Mouse (Mus musculus): ENCODE results near the gene Ripor1. TPM values are rescaled to one million over a fixed set of nuclear protein-coding genes. Genes with fewer than 3 reads are reported as not detected.
A peak's percentile ranks its signal among the peaks of the same experiment; 100 is the strongest.
"Not testable (repeated sequence)": the region's sequence is repeated elsewhere in the genome, so short reads cannot be mapped to it uniquely, and the experiment has no call there.

The Ripor1 gene
- polyA plus RNA-seq (2015; fragmentation: Nextera tagmentation; extraction: Ambion mirVana), result 33.8 and 35.2 TPM in 2 replicates

- H3K9ac ChIP-seq (ENCODE audit: low read depth, low read length), result peak within 1 kb of the TSS; percentile 81
- under 1% methylated on average over 26 of the region's 42 CpGs for WGBS
- no peaks in the 10 kb centered on the region for H3K27me3 ChIP-seq (ENCODE audit: control insufficient read depth, insufficient read depth, low read depth, low read length)
- peak within 1 kb of the TSS; percentile 60 for H3K4me3 ChIP-seq (ENCODE audit: low read depth, low read length)
- peak within 1 kb of the TSS; percentile 90 for H3K4me2 ChIP-seq (ENCODE audit: low read length)
- H3K4me1 ChIP-seq (ENCODE audit: control insufficient read depth, insufficient read depth, low read length), result peaks cover 23% of the 10 kb centered on the region
- ATAC-seq, result peak; percentile 79
- H3K9me3 ChIP-seq (replicated peaks; ENCODE audit: control insufficient read depth, low read length, poor library complexity, severe bottlenecking), result no peaks in the 10 kb centered on the region
- peak within 1 kb of the TSS; percentile 88 for H3K27ac ChIP-seq (ENCODE audit: low read length)
- no peaks in the 10 kb centered on the region for H3K36me3 ChIP-seq (ENCODE audit: control insufficient read depth, insufficient read depth, low read length)
These were observed at the start of gene Ripor1 for GRCm38 (mm10) chr8:105604804-105605381. Gene Ripor1 (plus strand): TSS chr8:105605255.

DNA sequence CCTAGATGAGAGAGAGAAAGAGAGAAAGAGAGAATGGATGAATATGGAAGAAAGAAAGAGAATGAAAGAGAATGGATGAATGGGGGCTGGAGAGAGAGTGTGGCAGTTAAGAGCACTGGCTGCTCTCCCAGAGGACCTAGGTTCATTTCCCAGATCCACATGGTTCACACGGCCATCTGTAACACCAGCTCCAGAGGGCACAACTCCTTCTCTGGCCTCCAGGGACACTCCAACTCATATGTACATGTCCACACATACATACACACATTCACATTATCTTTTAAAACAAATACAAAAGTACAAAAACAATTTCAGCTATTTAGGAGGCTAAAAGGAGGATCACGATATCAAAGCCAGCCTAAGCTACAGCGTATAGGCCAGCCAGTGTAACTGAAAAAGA lies 42.2 kb upstream of the Ripor1 start:
- Histone ChIP-seq H3K27me3 (ENCODE audit: control insufficient read depth, insufficient read depth, low read depth, low read length) (no peaks in the 10 kb centered on the region), H3K4me3 (ENCODE audit: low read depth, low read length) (no peak overlapping the region), H3K36me3 (ENCODE audit: control insufficient read depth, insufficient read depth, low read length) (no peaks in the 10 kb centered on the region), H3K27ac (ENCODE audit: low read length) (no peak overlapping the region), H3K4me2 (ENCODE audit: low read length) (no peak overlapping the region), H3K4me1 (ENCODE audit: control insufficient read depth, insufficient read depth, low read length) (peaks cover 36% of the 10 kb centered on the region), H3K9ac (ENCODE audit: low read depth, low read length) (no peak overlapping the region), H3K9me3 (replicated peaks; ENCODE audit: control insufficient read depth, low read length, poor library complexity, severe bottlenecking) (no peaks in the 10 kb centered on the region)
- WGBS, result 83% methylated on average over 3 of the region's 3 CpGs
- no peak for ATAC-seq

GRCm38 (mm10) chr8:105563871-105564270 lies 41.2 kb upstream of the Ripor1 start:
- no peak for ATAC-seq
- Histone ChIP-seq H3K9me3 (replicated peaks; ENCODE audit: control insufficient read depth, low read length, poor library complexity, severe bottlenecking) (no peaks in the 10 kb centered on the region), H3K4me1 (ENCODE audit: control insufficient read depth, insufficient read depth, low read length) (peaks cover 36% of the 10 kb centered on the region), H3K9ac (ENCODE audit: low read depth, low read length) (no peak overlapping the region), H3K36me3 (ENCODE audit: control insufficient read depth, insufficient read depth, low read length) (no peaks in the 10 kb centered on the region), H3K4me2 (ENCODE audit: low read length) (no peak overlapping the region; the same call in 1 of the 2 replicates), H3K27me3 (ENCODE audit: control insufficient read depth, insufficient read depth, low read depth, low read length) (no peaks in the 10 kb centered on the region), H3K27ac (ENCODE audit: low read length) (no peak overlapping the region), H3K4me3 (ENCODE audit: low read depth, low read length) (no peak overlapping the region)
- WGBS, result 91% methylated on average over 1 of the region's 1 CpGs

DNA sequence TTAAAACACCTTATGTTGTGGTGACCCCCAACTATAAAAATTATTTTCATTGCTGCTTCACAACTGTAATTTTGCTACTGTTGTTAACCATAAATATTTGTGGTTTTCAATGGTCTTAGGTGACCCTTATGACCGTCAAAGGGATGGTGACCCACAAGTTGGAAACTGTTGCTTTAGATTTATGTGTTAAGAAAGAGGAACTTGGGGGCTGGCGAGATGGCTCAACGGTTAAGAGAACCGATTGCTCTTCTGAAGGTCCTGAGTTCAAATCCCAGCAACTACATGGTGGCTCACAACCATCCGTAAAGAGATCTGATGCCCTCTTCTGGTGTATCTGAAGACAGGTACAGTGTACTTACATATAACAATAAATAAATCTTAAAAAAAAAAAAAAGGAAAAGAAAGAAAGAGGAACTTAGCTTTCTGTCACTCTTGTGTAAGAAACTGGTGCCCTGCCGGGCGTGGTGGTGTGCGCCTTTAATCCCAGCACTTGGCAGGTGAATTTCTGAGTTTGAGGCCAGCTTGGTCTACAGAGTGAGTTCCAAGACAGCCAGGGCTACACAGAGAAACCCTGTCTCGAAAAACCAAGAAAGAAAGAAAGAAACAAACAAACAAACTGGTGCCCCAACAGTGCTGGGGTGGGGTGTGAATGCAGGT lies 40.4 kb upstream of the Ripor1 start:
- peak overlapping the region; percentile 88 for H3K4me3 ChIP-seq (ENCODE audit: low read depth, low read length)
- ATAC-seq; H3K36me3 ChIP-seq (ENCODE audit: control insufficient read depth, insufficient read depth, low read length); H3K9me3 ChIP-seq (replicated peaks; ENCODE audit: control insufficient read depth, low read length, poor library complexity, severe bottlenecking); H3K27ac ChIP-seq (ENCODE audit: low read length); H3K27me3 ChIP-seq (ENCODE audit: control insufficient read depth, insufficient read depth, low read depth, low read length): not testable (repeated sequence)
- H3K4me2 ChIP-seq (ENCODE audit: low read length), result peak overlapping the region; percentile 95
- WGBS, result 84% methylated on average over 9 of the region's 9 CpGs
- H3K4me1 ChIP-seq (ENCODE audit: control insufficient read depth, insufficient read depth, low read length), result peaks cover 36% of the 10 kb centered on the region
- H3K9ac ChIP-seq (ENCODE audit: low read depth, low read length), result peak overlapping the region; percentile 93

- peak overlapping the region; percentile 88 for H3K4me3 ChIP-seq (ENCODE audit: low read depth, low read length)
- H3K4me2 ChIP-seq (ENCODE audit: low read length), result peak overlapping the region; percentile 95
- H3K36me3 ChIP-seq (ENCODE audit: control insufficient read depth, insufficient read depth, low read length), result no peaks in the 10 kb centered on the region
- H3K4me1 ChIP-seq (ENCODE audit: control insufficient read depth, insufficient read depth, low read length), result peaks cover 36% of the 10 kb centered on the region
- WGBS, result under 1% methylated on average over 31 of the region's 31 CpGs
- peak; percentile 84 for ATAC-seq
- no peaks in the 10 kb centered on the region for H3K27me3 ChIP-seq (ENCODE audit: control insufficient read depth, insufficient read depth, low read depth, low read length)
- no peaks in the 10 kb centered on the region for H3K9me3 ChIP-seq (replicated peaks; ENCODE audit: control insufficient read depth, low read length, poor library complexity, severe bottlenecking)
- peak overlapping the region; percentile 93 for H3K9ac ChIP-seq (ENCODE audit: low read depth, low read length)
- H3K27ac ChIP-seq (ENCODE audit: low read length), result peak overlapping the region; percentile 90
These were observed 39.6 kb upstream of the Ripor1 start for GRCm38 (mm10) chr8:105565401-105565881.

- WGBS, result 3% methylated on average over 48 of the region's 53 CpGs
- peaks cover 36% of the 10 kb centered on the region for H3K4me1 ChIP-seq (ENCODE audit: control insufficient read depth, insufficient read depth, low read length)
These were observed 38.9 kb upstream of the Ripor1 start, which contains the start of gene Atp6v0d1 for GRCm38 (mm10) chr8:105565952-105566702. Gene Atp6v0d1 (minus strand): TSS chr8:105566047.

GRCm38 (mm10) chr8:105566703-105567595 lies 38.1 kb upstream of the Ripor1 start:
- Histone ChIP-seq H3K4me1 (ENCODE audit: control insufficient read depth, insufficient read depth, low read length) (peaks cover 36% of the 10 kb centered on the region), H3K27me3 (ENCODE audit: control insufficient read depth, insufficient read depth, low read depth, low read length) (no peaks in the 10 kb centered on the region), H3K4me2 (ENCODE audit: low read length) (peak overlapping the region; percentile 83), H3K9me3 (replicated peaks; ENCODE audit: control insufficient read depth, low read length, poor library complexity, severe bottlenecking) (no peaks in the 10 kb centered on the region), H3K27ac (ENCODE audit: low read length) (peak overlapping the region; percentile 79), H3K4me3 (ENCODE audit: low read depth, low read length) (peak overlapping the region; percentile 88), H3K36me3 (ENCODE audit: control insufficient read depth, insufficient read depth, low read length) (no peaks in the 10 kb centered on the region), H3K9ac (ENCODE audit: low read depth, low read length) (peak overlapping the region; percentile 66)
- ATAC-seq, result peak; percentile 10; the same call in 1 of the 2 replicates
- 21% methylated on average over 27 of the region's 27 CpGs for WGBS

More at GRCm38 (mm10) chr8:105565952-105566702, 38.9 kb upstream of the Ripor1 start, which contains the start of gene Atp6v0d1:
- no peaks in the 10 kb centered on the region for H3K36me3 ChIP-seq (ENCODE audit: control insufficient read depth, insufficient read depth, low read length)
- no peaks in the 10 kb centered on the region for H3K27me3 ChIP-seq (ENCODE audit: control insufficient read depth, insufficient read depth, low read depth, low read length)
- peak within 1 kb of the TSS; percentile 95 for H3K4me2 ChIP-seq (ENCODE audit: low read length)
- peak; percentile 98 for ATAC-seq
- peak within 1 kb of the TSS; percentile 88 for H3K4me3 ChIP-seq (ENCODE audit: low read depth, low read length)
- H3K9ac ChIP-seq (ENCODE audit: low read depth, low read length), result peak within 1 kb of the TSS; percentile 93
- H3K9me3 ChIP-seq (replicated peaks; ENCODE audit: control insufficient read depth, low read length, poor library complexity, severe bottlenecking), result no peaks in the 10 kb centered on the region
- H3K27ac ChIP-seq (ENCODE audit: low read length), result peak within 1 kb of the TSS; percentile 90

- Histone ChIP-seq H3K9me3 (replicated peaks; ENCODE audit: control insufficient read depth, low read length, poor library complexity, severe bottlenecking) (no peaks in the 10 kb centered on the region), H3K27me3 (ENCODE audit: control insufficient read depth, insufficient read depth, low read depth, low read length) (no peaks in the 10 kb centered on the region), H3K9ac (ENCODE audit: low read depth, low read length) (no peak overlapping the region), H3K4me2 (ENCODE audit: low read length) (no peak overlapping the region), H3K27ac (ENCODE audit: low read length) (no peak overlapping the region), H3K36me3 (ENCODE audit: control insufficient read depth, insufficient read depth, low read length) (no peaks in the 10 kb centered on the region), H3K4me1 (ENCODE audit: control insufficient read depth, insufficient read depth, low read length) (peaks cover 6% of the 10 kb centered on the region), H3K4me3 (ENCODE audit: low read depth, low read length) (no peak overlapping the region)
- WGBS, result 91% methylated on average over 9 of the region's 9 CpGs
- no peak for ATAC-seq
These were observed 33.2 kb upstream of the Ripor1 start for GRCm38 (mm10) chr8:105571810-105572209.

Measured in midbrain, embryonic 16.5 days (tissue).